Mouse (Mus musculus) heart, postnatal 14 days (tissue): Measurements from ENCODE around the gene Cep55. TPM values are rescaled to one million over a fixed set of nuclear protein-coding genes. Genes with fewer than 3 reads are reported as not detected.
A peak's percentile ranks its signal among the peaks of the same experiment; 100 is the strongest.

Source experiments
- DNase-seq, 2 experiments: peaks; one replicate each; pipeline ENCODE4 v3.0.0; 2021 to 2022
- intact Hi-C: fragments of 180-260 bp; cut with DNase I; formaldehyde crosslinking; loops from one replicate; pipeline ENCODE4 v1.15.1; 2025
- long read RNA-seq, 2 experiments: library from polyadenylated mRNA; stranded (forward); transcript quantifications; one replicate each; pipeline ENCODE4 v2.0.0; 2021
- total RNA-seq, 2 experiments: library from RNA; stranded (reverse); gene quantifications; 2 replicates each; pipeline ENCODE4 v1.2.3; 2021

Gene Cep55
- total RNA-seq: 1 to 10 TPM; 2.5 to 3.5 TPM
- long read RNA-seq, experiment 1, partial matches to known transcripts: 1 of 10 reads
- long read RNA-seq, experiment 1, other reads (novel, unspliced or antisense): 8 of 10 reads
- long read RNA-seq, experiment 2, partial matches to known transcripts: 0 of 4 reads
- long read RNA-seq, experiment 2, other reads (novel, unspliced or antisense): 4 of 4 reads

DNA sequence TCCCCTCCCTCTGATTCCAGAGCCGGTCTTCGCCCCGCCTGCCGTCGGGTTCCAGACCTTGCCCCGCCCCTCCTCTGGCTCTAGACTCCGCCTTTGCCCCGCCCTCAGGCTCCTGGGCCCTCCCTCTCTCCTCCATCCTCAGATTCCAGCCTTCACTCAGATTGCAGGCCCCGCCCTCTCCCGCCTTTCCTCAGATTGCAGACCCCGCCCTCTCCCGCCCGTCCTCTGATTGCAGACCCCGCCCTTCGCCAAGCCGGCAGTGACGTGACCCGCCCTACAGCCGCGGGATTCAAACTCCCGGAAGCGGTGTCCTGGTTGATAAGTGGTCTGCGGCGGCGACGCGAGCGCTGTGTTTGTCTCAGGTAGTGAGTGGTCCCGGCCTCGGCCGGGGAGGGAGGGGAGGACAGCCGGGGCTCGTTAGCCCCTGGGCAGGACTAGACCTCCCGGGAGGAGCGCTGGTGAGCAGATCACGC lies at the start of gene Cep55:
Gene Cep55 (plus strand): TSS at position 292 of the 473 bp plus-strand sequence.
- DNase-seq: peak; percentile 94 to 96
- intact Hi-C loops: no loop called here

DNA sequence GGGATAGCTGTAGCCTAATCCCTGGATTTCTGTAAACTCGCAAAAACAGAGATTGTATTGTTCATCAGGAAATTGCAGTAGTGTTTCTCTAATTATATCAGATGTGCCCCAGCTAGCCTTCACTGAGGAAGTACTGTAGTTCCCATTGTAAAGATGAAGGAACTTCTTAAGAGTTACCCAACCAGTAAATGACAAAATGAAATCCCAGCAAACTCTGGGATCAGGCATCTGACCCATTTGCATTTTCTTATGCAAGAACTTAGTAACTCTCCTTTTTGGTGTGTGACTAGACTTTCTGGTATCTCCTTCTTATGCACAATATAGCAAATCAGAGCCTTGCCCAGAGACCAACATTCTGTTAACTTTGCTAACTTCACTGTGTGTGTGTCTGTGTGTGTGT lies 43.4 kb upstream of the Cep55 start:
- intact Hi-C loops: no loop called here
- no peak for DNase-seq

DNA sequence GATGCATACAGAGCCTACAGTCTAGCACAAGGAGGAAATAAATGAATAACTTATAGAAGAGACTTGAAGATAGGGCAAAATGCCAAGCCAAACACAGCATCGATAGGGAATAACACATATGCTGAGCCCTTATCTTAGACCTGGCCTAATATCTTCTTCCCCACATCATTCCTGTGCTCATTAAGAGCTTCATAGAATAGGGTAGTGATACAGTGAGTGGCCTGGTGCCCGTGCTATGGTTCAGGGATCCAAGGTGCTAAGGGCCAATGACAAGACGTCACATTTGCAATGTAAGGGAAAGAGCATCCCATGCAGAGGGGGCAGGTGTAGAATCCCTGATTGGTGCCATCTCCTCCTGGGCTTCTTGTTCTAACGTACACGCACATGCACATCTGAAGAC lies 40.4 kb upstream of the Cep55 start:
- intact Hi-C loops: no loop called here
- DNase-seq: no peak

DNA sequence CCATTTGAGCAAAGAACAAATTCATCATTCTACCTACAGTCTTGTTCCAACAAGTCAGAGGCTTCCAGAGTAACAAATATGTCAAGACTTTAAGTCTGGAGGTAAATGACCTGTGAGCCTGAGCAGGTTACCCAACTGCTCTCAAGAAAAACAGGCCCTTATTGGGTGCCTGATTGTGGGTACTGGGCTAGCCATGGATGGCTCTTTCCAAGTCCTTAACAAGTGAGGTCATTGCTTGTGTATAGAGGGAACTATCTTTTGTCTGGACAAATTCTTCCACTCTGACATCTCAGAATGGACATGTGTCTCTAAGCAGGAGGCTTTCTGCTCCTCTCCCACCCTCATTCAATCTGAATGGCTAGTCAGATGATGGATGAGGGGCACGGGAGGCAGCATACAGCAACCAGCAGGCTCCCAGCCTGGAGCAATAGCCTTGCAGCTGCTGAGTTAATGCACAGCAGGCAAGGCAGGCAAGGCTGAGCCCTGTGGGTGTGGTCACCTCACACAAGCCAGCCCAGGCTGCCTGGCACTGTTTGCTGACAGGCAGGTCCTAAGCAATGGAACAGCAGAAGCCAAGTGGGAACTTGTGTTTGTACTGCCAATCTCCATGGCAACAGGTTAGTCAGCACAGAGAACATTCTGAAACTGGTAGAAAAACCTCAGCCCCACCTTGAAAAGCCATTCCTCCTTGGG lies 39.5 kb upstream of the Cep55 start:
- DNase-seq: peak; percentile 61 to 63
- intact Hi-C loops: no loop called here

DNA sequence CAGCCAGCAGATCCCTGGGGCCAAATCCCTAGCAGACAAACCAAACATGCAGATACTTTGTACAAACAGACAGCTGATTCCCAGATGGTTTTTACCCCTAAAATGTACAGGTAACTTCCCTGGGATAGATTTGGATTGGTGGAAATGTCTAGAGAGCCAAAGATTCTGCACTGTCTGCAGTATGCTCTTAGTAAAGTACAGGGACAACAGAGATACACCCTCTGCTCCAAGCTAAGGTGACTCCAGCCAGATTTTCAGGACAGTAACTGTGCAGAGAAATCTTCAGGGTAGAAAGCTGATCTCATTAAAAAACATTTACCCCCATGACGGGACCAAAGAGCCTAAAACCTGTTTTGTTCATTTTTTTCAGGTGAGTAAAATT lies 38.9 kb upstream of the Cep55 start:
- intact Hi-C loops: no loop called here
- no peak for DNase-seq

DNA sequence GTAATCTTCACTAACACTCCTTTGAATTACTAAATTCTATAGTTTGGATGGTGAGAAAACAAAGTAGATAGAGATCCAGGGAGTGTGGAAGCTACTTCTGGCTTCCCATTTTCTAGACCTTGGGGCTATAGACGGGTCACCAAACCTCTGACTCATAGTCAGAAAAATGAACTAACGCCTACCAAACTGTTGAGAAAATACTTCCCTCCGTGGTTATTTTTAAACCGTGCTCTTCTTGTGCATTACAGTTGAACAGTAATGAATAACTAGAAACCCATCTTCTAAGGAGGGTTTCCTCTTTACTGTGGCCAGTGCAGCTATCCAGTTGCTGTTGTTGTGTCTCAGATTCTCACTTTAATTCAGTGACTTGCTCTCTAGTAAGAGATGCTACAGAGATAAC lies 32.1 kb upstream of the Cep55 start:
- no peak for DNase-seq

DNA sequence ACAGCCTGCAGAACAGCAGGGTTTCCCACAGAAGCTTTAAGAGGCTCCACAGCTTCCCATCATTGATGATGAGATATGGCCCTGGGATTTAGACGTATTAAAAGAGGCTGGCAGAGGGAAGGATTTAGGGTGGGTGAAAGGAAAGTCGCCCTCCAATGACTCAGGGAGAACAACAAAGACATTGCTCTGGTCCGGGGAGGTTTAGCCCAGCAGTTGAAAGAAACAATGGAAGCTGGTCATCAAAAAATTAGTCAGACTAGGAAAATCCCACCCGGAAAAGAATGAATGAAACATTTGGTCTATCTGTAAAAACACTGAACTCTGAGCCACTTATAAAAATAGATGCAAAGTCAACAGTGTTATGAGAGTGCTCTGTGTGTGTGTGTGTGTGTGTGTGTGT lies 31.2 kb upstream of the Cep55 start:
- intact Hi-C loops: no loop called here
- no peak for DNase-seq

More for the DNA sequence above, 32.1 kb upstream of the Cep55 start:
- intact Hi-C loops: no loop called here

DNA sequence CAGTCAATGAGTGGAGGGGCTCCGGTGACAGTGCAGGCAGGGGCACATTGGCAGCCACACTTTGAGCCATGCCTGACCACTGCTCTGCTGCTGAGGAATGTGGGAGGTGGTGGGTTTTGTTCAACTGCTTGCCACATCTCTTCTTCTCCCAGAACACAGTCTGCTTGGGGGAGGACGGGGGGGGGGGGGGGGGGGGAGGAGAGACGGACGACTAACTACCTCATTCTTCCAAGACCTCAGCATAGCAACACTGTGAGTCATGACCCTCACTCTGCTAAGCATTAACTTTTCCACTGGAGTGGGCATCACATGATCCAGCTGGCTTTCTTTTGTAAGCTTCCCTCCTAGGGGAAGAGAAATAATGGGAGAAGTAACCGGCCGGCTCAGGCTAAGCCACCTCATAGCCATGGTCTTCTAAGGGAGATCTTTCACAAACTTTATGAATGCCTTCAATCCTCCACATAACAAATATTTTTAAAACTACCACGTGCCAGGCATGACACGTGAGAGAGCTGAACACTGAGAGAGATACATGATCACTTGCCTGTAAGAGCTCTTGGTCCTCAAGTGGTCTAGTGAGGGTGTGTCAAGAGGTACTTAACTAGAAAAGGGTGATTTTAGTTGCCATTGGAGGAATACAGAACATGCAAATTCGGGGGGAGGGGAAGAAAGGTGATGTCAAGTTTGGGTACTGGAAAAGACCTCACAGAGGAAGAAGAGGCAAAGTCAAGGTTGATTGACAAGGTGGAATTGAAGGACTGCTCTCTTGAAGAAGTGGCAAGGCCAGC lies 29.4 kb upstream of the Cep55 start:
- intact Hi-C loops: no loop called here

DNA sequence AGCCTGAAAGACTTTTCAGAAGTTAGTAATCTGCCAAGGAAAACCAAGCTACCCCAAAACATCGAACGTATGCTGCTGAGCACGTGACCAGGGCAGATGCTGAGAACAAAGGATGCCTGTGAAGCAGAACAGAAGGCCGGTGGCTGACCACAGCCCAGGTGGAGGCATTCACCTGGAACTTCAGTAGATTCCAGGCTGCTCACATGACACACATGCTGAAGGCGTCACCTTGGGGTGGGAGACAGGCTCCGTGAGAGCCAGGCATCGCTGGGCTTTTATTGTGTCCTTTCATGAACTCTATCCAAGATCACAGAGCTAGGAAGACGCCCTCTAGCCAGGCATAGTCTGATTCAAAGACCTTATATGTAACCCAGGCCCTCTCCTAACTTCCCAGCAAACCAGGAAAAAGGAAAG lies 28.6 kb upstream of the Cep55 start:
- intact Hi-C loops: no loop called here
- no peak for DNase-seq

More for the DNA sequence above, 29.4 kb upstream of the Cep55 start:
- DNase-seq: peak in 1 of 2 experiments; percentile 17

DNA sequence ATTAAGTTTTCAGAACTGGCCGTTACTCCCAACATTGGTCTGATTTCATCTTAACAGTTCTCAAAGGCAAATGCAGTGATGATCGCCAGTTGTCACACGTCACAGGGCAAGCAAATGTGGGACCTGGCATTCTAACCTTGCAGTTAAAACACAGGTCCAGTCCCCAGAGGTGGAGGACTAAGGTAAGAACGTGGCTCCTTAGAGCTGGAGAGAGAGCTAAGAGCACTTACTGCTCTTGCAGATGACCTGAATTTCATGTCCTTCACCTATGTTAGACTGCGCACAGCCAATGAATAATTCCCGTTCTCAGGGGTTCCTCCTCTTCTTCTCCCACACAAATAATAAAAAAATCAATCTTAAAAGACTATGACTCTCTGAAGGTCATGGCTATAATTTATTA lies 27.4 kb upstream of the Cep55 start:
- intact Hi-C loops: no loop called here
- no peak for DNase-seq

DNA sequence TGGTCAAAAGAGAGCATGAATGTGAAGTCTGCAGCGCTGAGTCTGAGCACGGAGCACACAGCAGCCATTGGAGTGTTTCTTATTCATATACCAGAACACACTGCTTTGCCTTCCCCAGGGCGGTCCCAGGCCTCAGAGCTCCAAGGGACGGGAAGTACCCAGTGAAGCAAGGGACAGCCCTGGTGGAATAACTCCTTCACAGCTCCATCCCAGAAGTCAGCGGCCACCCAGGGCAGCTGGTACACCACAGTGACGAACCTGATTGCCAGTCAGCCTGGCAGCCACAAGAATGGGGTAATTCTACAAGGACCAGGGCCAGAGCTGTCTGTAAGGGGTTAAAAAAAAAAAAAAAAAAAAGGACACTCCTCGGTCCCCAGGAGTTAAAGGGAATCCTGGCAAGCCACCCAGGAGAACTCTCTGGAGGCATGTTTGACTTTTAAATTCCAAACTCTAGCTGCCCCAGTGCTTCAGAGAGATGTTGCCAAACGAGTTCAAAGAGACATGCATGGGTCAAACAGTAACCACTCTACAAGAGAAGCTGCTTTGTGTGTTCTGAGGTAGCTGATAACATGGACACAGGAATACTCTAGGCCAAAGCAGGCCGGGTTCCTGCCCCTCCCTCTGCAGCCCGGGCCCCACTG lies 26.8 kb upstream of the Cep55 start:
- DNase-seq: peak; percentile 38 to 49
- intact Hi-C loops: loop anchor here (2.0 kb wide), 1 partner anchor 15 kb away; the partner anchor contains the start of gene Myof

DNA sequence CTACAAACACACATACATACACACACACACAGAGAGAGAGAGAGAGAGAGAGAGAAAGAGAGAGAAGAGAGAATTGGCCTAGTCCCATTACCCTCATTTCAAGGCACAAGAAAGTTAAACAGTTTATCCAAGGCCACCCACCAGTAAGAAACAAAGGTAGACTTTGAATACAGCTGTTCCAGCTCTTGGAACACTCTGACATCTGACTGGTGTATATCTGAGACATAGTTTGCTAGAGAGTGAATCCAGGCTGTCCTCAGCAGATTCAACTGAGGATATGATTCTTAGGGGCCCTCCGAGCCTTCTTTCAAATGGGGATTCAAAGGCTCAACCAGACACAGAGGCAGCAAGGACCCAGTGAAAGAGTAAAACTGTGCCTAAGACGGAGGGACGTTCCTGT lies 25.5 kb upstream of the Cep55 start:
- DNase-seq: no peak
- intact Hi-C loops: loop anchor here (2.0 kb wide), 1 partner anchor 14 kb away; the partner anchor contains the start of gene Myof

DNA sequence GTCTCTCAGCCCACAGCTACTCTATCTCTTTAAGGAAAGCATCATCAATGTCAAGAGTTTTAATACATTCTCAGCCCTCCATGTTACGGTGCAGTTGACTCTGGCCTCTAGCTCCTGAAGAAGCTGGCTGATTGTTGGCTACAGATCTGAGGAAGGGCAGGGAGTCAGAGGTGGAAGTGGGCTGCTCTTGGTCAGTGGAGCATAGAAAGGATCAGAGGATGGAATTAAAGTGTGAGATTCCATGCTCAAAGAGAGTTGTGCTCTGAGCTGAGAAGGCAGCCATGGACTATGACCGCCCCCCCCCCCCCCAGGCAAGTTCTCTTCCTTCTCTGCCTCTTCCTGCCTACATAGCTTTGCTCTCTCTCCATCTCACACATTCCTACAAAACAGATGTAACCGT lies 24.9 kb upstream of the Cep55 start:
- intact Hi-C loops: loop anchor here (2.0 kb wide), 1 partner anchor 13 kb away; the partner anchor contains the start of gene Myof
- no peak for DNase-seq

DNA sequence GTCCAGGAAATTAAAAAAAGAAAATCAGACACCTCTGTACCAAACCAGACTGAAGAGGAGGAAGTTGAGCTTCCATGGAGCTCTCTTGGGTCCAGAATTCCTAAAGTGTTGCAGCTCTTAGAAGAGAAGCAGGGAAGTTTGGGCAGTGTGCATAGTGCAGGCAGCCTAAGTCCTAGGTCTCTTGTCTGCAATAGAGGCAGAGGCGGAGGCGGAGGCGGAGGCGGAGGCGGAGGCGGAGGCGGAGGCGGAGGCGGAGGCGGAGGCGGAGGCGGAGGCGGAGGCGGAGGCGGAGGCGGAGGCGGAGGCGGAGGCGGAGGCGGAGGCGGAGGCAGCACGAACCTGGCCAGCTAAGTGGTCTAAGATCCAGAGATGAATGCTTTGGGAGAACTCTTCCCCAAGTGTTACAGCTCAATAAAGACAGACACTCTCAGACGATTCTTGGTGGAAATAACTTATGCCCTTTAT lies 24.1 kb upstream of the Cep55 start:
- intact Hi-C loops: no loop called here
- peak; percentile 64 to 71 for DNase-seq

DNA sequence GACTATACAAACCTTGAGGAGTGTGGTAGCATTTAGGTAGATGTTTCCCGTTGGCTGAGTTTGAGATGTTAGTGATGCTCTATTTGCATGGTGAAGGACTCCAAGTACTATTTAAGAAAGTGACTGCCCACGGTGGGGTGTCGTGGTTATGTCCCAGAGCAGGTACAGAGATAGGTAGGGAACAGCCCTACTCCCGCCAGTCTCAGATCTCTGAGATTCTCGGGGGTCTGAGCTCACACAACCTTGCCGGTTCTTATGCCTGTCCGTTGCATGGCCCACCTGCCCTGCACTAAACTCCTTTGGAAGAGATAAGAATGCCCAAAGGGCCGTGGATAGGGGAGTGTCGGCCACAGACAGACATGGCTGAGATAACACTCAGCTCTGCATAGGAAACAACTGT lies 23.7 kb upstream of the Cep55 start:
- no peak for DNase-seq
- intact Hi-C loops: no loop called here

DNA sequence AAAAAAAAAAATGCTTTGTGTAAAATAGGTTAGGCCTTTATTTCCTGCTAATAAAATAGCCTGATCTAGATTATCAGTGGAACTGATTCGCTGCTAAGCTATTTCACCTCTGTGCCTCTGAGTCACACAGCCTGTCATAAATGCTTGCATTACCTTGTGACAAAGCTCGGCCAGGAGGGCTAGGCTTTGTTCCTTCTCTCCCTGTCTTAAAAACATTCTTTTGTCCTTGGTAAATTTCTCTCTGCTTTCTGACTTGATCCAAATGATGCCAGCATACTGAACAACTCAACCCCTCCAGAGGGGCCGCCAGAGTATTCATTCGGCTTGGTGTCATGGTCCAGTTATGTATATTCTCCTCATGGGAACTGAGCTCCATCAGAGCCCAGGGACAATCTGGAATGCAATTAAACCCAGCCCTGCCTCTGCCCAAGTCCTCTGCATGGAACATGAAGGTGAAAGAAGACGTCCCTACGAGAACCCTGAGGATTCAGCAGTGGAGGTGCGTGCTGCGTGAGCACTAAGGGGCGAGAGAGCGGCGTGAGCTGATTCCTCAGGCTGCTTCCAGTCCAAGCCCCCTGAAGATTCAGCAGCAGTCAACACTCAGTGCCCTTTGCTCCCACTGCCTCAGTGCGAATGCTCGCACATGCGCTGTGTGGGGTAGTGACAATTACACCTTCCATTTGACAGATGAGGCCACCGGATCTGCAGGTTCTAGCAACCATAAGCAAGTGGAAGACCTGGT lies 21.6 kb upstream of the Cep55 start:
- intact Hi-C loops: no loop called here
- no peak for DNase-seq

DNA sequence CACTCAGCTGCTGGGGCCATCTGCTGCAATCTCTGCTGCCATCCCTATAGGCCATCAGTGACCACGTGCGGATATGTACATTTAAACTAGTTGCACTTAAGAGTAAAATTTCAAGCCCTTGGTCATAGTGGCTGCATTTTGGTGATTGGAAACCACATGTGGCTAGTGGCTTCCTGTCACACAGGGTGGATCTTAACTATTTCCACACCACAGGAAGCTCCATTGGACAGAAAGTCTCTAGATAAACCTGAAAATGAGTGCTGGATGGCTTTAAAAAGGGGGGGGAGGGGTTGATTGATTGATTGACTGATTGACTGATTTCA lies 21.1 kb upstream of the Cep55 start:
- DNase-seq: no peak
- intact Hi-C loops: no loop called here

DNA sequence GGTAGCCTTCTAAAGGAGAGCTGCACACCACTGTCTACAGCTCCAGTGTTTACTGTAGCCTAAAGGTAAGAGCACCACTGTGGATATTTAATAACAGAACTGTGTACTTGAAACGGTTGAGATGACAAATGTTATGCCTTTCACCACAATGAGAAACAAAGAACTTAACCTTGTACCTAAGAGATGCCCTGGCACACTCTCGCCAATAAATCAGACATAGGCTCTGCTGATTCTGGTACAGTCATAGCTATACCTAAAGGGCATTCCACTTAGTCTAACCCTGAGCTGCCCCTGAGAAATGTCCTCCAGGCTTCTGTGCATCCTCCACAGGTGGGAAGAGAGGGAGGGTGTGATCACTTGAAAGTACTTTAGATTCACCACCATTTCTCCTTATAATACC lies 20.1 kb upstream of the Cep55 start:
- no peak for DNase-seq
- intact Hi-C loops: no loop called here

DNA sequence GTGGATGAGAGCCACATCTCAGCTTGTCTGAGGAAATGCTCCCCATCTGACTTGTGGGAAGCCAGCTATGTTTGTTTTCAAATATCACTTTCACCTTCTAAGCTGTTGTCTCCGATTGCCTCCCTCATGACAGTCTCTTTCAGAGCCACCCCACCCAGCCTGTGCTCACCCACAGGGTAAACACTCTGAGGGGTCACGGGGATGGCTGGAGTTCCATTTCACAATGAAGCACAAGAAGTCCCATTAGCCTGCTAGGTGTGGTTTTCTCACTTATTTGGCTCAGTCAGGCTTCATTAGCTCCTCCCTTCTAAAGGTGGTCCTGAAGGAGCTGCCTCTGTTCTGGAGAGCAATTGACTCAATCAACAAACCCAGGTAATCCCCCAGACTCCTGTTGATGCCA lies 19.0 kb upstream of the Cep55 start:
- DNase-seq: no peak
- intact Hi-C loops: no loop called here

DNA sequence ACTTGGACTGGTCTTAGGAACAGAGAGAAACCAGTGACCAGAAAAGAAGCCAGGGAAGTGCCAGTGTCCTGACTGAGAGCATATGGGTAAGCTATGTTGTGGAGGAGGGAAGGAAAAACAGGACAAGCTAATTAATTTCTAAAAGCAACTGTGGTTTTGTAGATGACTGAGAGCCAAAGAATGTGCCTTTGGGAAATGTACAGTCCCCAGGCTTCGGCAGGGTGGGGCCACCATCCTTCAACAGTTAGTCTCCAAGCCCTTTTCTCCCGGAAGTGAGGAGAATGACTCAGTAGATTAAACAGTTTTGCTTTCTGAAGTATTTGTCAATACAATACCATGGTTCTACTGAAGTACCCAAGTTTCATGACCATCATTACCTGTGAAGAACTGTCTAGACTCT lies 16.5 kb upstream of the Cep55 start:
- DNase-seq: no peak

More for the DNA sequence above, 16.5 kb upstream of the Cep55 start:
- intact Hi-C loops: no loop called here
